Mouse (Mus musculus) liver, adult 2 months (tissue): ENCODE results near the gene Ppard. TPM values are rescaled to one million over a fixed set of nuclear protein-coding genes. Genes with fewer than 3 reads are reported as not detected.

Source experiments
- DNase-seq: peaks from one replicate; pipeline ENCODE4 v3.0.0-alpha.2; 2011; ENCODE audit warnings: low read depth, low spot score; ENCODE audit errors: extremely low read depth
- H3K27ac ChIP-seq: fragments of 200-500 bp; replicated peaks from 2 replicates; pipeline ENCODE4 v1.5.1; 2012; ENCODE audit warnings: low read depth, mild to moderate bottlenecking, control low read depth, inconsistent platforms, low read length; ENCODE audit not compliant: insufficient read depth
- H3K27me3 ChIP-seq: fragments of 200-500 bp; 2 replicates; pipeline ENCODE4 v1.6.1; 2012; ENCODE audit warnings: mild to moderate bottlenecking, moderate library complexity, low read length, inconsistent platforms; ENCODE audit not compliant: control insufficient read depth, insufficient read depth
- H3K36me3 ChIP-seq: fragments of 200-500 bp; 2 replicates; pipeline ENCODE4 v1.6.1; 2012; ENCODE audit warnings: low read length, inconsistent platforms; ENCODE audit not compliant: control insufficient read depth, insufficient read depth
- H3K4me1 ChIP-seq: fragments of 200-500 bp; 2 replicates; pipeline ENCODE4 v1.6.1; 2011; ENCODE audit warnings: low read length; ENCODE audit not compliant: control insufficient read depth, insufficient read depth
- H3K4me3 ChIP-seq: fragments of 200-500 bp; 2 replicates; pipeline ENCODE4 v1.5.1; 2011; ENCODE audit warnings: low read depth, mild to moderate bottlenecking, control low read depth, low read length, moderate library complexity; ENCODE audit not compliant: insufficient read depth
- H3K79me2 ChIP-seq: fragments of 200-500 bp; 2 replicates; pipeline ENCODE4 v1.6.1; 2012; ENCODE audit warnings: inconsistent platforms, mild to moderate bottlenecking, low read length, moderate library complexity; ENCODE audit not compliant: control insufficient read depth, insufficient read depth
- H3K9ac ChIP-seq: fragments of 200-500 bp; 2 replicates; pipeline ENCODE4 v1.6.1; 2012; ENCODE audit warnings: low read depth, mild to moderate bottlenecking, control low read depth, inconsistent platforms, low read length
- CTCF ChIP-seq: fragments of 200-500 bp; IDR thresholded peaks from 2 replicates; pipeline ENCODE4 v1.5.1; 2011; ENCODE audit warnings: low read depth, low read length, control low read depth
- POLR2A ChIP-seq: fragments of 200-500 bp; IDR thresholded peaks from 2 replicates; pipeline ENCODE4 v1.6.1; 2011; ENCODE audit warnings: low read length, control low read depth; ENCODE audit not compliant: insufficient read depth; ENCODE audit errors: extremely low read depth
- WGBS: fragments of 180-500 bp; shearing (Covaris S2); methylation state at CpG from one replicate; pipeline ENCODE4 v1.1.7; 2018; 5-methylcytosine and 5-hydroxymethylcytosine counted together
- polyA plus RNA-seq: library from polyadenylated mRNA; depleted of rRNA; stranded (reverse); fragments of >200 nt; gene quantifications from 2 replicates; pipeline ENCODE4 v1.2.3, GENCODE M21; 2012
- total RNA-seq: library from RNA; depleted of rRNA; stranded (reverse); fragments of >200 nt; gene quantifications from 2 replicates; pipeline ENCODE4 v1.2.3, GENCODE M21; 2014

The Ppard gene
- total and polyA plus RNA-seq, 2 experiments = 3.0 to 9.7 TPM

GRCm38 (mm10) chr17:28208314-28208612 lies 24.2 kb upstream of the Ppard start:
- 86% methylated on average over 8 of the region's 8 CpGs for WGBS
- Histone ChIP-seq H3K36me3 (no peaks in the 10 kb centered on the region), H3K27me3 (no peaks in the 10 kb centered on the region), H3K4me1 (no peaks in the 10 kb centered on the region), H3K4me3 (no peak overlapping the region), H3K27ac (no peak overlapping the region), H3K9ac (no peak overlapping the region), H3K79me2 (no peaks in the 10 kb centered on the region)
- DNase-seq = no peak
- no peak for TF ChIP-seq POLR2A
- no peak for TF ChIP-seq CTCF

GRCm38 (mm10) chr17:28209457-28210110 lies 22.9 kb upstream of the Ppard start:
- H3K27me3 ChIP-seq = no peaks in the 10 kb centered on the region
- H3K79me2 ChIP-seq = no peaks in the 10 kb centered on the region
- H3K4me3 ChIP-seq = no peak overlapping the region
- H3K27ac ChIP-seq = no peak overlapping the region
- no peak for DNase-seq
- no peaks in the 10 kb centered on the region for H3K36me3 ChIP-seq
- no peak for TF ChIP-seq CTCF
- no peak for TF ChIP-seq POLR2A
- H3K9ac ChIP-seq = no peak overlapping the region
- no peaks in the 10 kb centered on the region for H3K4me1 ChIP-seq
- 72% methylated on average over 4 of the region's 4 CpGs for WGBS

GRCm38 (mm10) chr17:28211921-28212341 lies 20.6 kb upstream of the Ppard start:
- no peak for DNase-seq
- no peak overlapping the region for H3K9ac ChIP-seq
- no peaks in the 10 kb centered on the region for H3K27me3 ChIP-seq
- H3K79me2 ChIP-seq = no peaks in the 10 kb centered on the region
- 79% methylated on average over 6 of the region's 6 CpGs for WGBS
- H3K4me1 ChIP-seq = no peaks in the 10 kb centered on the region
- no peak overlapping the region for H3K27ac ChIP-seq
- H3K36me3 ChIP-seq = no peaks in the 10 kb centered on the region
- no peak overlapping the region for H3K4me3 ChIP-seq
- TF ChIP-seq CTCF = no peak
- TF ChIP-seq POLR2A = no peak

- 57% methylated on average over 9 of the region's 9 CpGs for WGBS
- H3K27ac ChIP-seq = no peak overlapping the region
- no peaks in the 10 kb centered on the region for H3K27me3 ChIP-seq
- H3K4me3 ChIP-seq = no peak overlapping the region
- DNase-seq = no peak
- H3K36me3 ChIP-seq = no peaks in the 10 kb centered on the region
- H3K79me2 ChIP-seq = no peaks in the 10 kb centered on the region
- H3K9ac ChIP-seq = no peak overlapping the region
- H3K4me1 ChIP-seq = no peaks in the 10 kb centered on the region
- TF ChIP-seq CTCF (no peak), POLR2A (no peak)
Observed at GRCm38 (mm10) chr17:28212391-28212790, 20.1 kb upstream of the Ppard start.

GRCm38 (mm10) chr17:28213236-28213635 lies 19.3 kb upstream of the Ppard start:
- Histone ChIP-seq H3K9ac (no peak overlapping the region), H3K4me3 (no peak overlapping the region), H3K36me3 (no peaks in the 10 kb centered on the region), H3K27me3 (no peaks in the 10 kb centered on the region), H3K27ac (no peak overlapping the region), H3K79me2 (no peaks in the 10 kb centered on the region), H3K4me1 (no peaks in the 10 kb centered on the region)
- no peak for DNase-seq
- no peak for TF ChIP-seq POLR2A
- TF ChIP-seq CTCF = peak; percentile 48
- WGBS = 30% methylated on average over 4 of the region's 4 CpGs

- TF ChIP-seq CTCF (no peak), POLR2A (no peak)
- Histone ChIP-seq H3K79me2 (no peaks in the 10 kb centered on the region), H3K4me1 (no peaks in the 10 kb centered on the region), H3K27me3 (no peaks in the 10 kb centered on the region), H3K36me3 (no peaks in the 10 kb centered on the region), H3K27ac (no peak overlapping the region), H3K9ac (no peak overlapping the region), H3K4me3 (no peak overlapping the region)
- DNase-seq = no peak
- WGBS = 71% methylated on average over 9 of the region's 9 CpGs
Observed at GRCm38 (mm10) chr17:28216791-28217190, 15.7 kb upstream of the Ppard start.
